Mouse (Mus musculus) hindbrain, embryonic 13.5 days (tissue): Measurements from ENCODE around the gene Sp4. TPM values are rescaled to one million over a fixed set of nuclear protein-coding genes. Genes with fewer than 3 reads are reported as not detected.

ENCODE experiments used
- ATAC-seq: fragments of 200-750 bp; cut with Nextera tagmentation; 2 replicates; pipeline ENCODE4 v1.8.0; 2017; ENCODE audit warnings: moderate TSS enrichment; ENCODE audit not compliant: low FRiP score
- H3K27ac ChIP-seq: fragments of 300-500 bp; sonication (generic); 2 replicates; pipeline ENCODE4 v1.5.1; 2015; ENCODE audit warnings: inconsistent platforms, mild to moderate bottlenecking, moderate library complexity
- H3K27me3 ChIP-seq: fragments of 300-500 bp; sonication (generic); 2 replicates; pipeline ENCODE4 v1.6.1; 2015; ENCODE audit warnings: mild to moderate bottlenecking, inconsistent platforms
- H3K36me3 ChIP-seq: fragments of 300-500 bp; sonication (generic); 2 replicates; pipeline ENCODE4 v1.6.1; 2015; ENCODE audit warnings: mild to moderate bottlenecking, inconsistent platforms
- H3K4me1 ChIP-seq: fragments of 300-500 bp; sonication (generic); replicated peaks from 2 replicates; pipeline ENCODE4 v1.6.1; 2015; ENCODE audit warnings: inconsistent platforms
- H3K4me2 ChIP-seq: fragments of 300-500 bp; sonication (generic); 2 replicates; pipeline ENCODE4 v1.6.1; 2015; ENCODE audit warnings: inconsistent platforms, mild to moderate bottlenecking, moderate library complexity
- H3K4me3 ChIP-seq: fragments of 300-500 bp; sonication (generic); 2 replicates; pipeline ENCODE4 v1.5.1; 2015; ENCODE audit warnings: mild to moderate bottlenecking, inconsistent platforms
- H3K9ac ChIP-seq: fragments of 300-500 bp; sonication (generic); 2 replicates; pipeline ENCODE4 v1.6.1; 2015; ENCODE audit warnings: mild to moderate bottlenecking, inconsistent platforms
- H3K9me3 ChIP-seq: fragments of 300-500 bp; sonication (generic); 2 replicates; pipeline ENCODE4 v1.6.1; 2016; ENCODE audit warnings: inconsistent platforms
- WGBS: fragments of 180-500 bp; shearing (Covaris S2); methylation state at CpG from one replicate; pipeline ENCODE4 v1.1.7; 2015; 5-methylcytosine and 5-hydroxymethylcytosine counted together
- polyA plus RNA-seq: library from polyadenylated mRNA; unstranded; fragments of >200 nt; fragmentation: Nextera tagmentation; extraction: Ambion mirVana; gene quantifications from 2 replicates; pipeline ENCODE4 v1.2.1, GENCODE M21; 2015

The Sp4 gene
- polyA plus RNA-seq, result 20.9 and 22.1 TPM in 2 replicates

- Histone ChIP-seq H3K27ac (peak within 1 kb of the TSS; percentile 98), H3K36me3 (no peaks in the 10 kb centered on the region), H3K4me2 (peak within 1 kb of the TSS; percentile 76), H3K4me1 (peaks cover 36% of the 10 kb centered on the region), H3K4me3 (peak within 1 kb of the TSS; percentile 73), H3K9ac (peak within 1 kb of the TSS; percentile 78), H3K9me3 (no peaks in the 10 kb centered on the region), H3K27me3 (no peaks in the 10 kb centered on the region)
- under 1% methylated on average over 69 of the region's 78 CpGs for WGBS
- peak; percentile 93 for ATAC-seq
Measured at GRCm38 (mm10) chr12:118301072-118301865, at the start of gene Sp4. Gene Sp4, minus strand, starts transcription at chr12:118301440.

- Histone ChIP-seq H3K9me3 (no peaks in the 10 kb centered on the region), H3K9ac (no peak overlapping the region), H3K27me3 (no peaks in the 10 kb centered on the region), H3K4me2 (no peak overlapping the region), H3K27ac (no peak overlapping the region), H3K4me1 (no peaks in the 10 kb centered on the region), H3K4me3 (no peak overlapping the region), H3K36me3 (no peaks in the 10 kb centered on the region)
- 81% methylated on average over 2 of the region's 2 CpGs for WGBS
- ATAC-seq, result no peak
Measured at GRCm38 (mm10) chr12:118339107-118339506, 37.9 kb upstream of the Sp4 start.

- Histone ChIP-seq H3K4me1 (no peaks in the 10 kb centered on the region), H3K4me3 (no peak overlapping the region), H3K27me3 (no peaks in the 10 kb centered on the region), H3K27ac (no peak overlapping the region), H3K9me3 (no peaks in the 10 kb centered on the region), H3K9ac (no peak overlapping the region), H3K36me3 (no peaks in the 10 kb centered on the region), H3K4me2 (no peak overlapping the region)
- WGBS, result 89% methylated on average over 2 of the region's 2 CpGs
- no peak for ATAC-seq
Measured at GRCm38 (mm10) chr12:118338243-118338642, 37.0 kb upstream of the Sp4 start.

GRCm38 (mm10) chr12:118337291-118337690 lies 36.1 kb upstream of the Sp4 start:
- no peaks in the 10 kb centered on the region for H3K4me1 ChIP-seq
- H3K27ac ChIP-seq, result no peak overlapping the region
- ATAC-seq, result no peak
- no peak overlapping the region for H3K4me2 ChIP-seq
- no peaks in the 10 kb centered on the region for H3K9me3 ChIP-seq
- no peaks in the 10 kb centered on the region for H3K36me3 ChIP-seq
- H3K27me3 ChIP-seq, result no peaks in the 10 kb centered on the region
- no peak overlapping the region for H3K9ac ChIP-seq
- no peak overlapping the region for H3K4me3 ChIP-seq
- 83% methylated on average over 3 of the region's 3 CpGs for WGBS

- no peak overlapping the region for H3K27ac ChIP-seq
- no peak for ATAC-seq
- H3K4me3 ChIP-seq, result no peak overlapping the region
- H3K36me3 ChIP-seq, result no peaks in the 10 kb centered on the region
- H3K27me3 ChIP-seq, result no peaks in the 10 kb centered on the region
- no peaks in the 10 kb centered on the region for H3K9me3 ChIP-seq
- no peak overlapping the region for H3K4me2 ChIP-seq
- H3K9ac ChIP-seq, result no peak overlapping the region
- H3K4me1 ChIP-seq, result no peaks in the 10 kb centered on the region
- WGBS, result 94% methylated on average over 6 of the region's 6 CpGs
Measured at GRCm38 (mm10) chr12:118328739-118329249, 27.6 kb upstream of the Sp4 start.

GRCm38 (mm10) chr12:118327566-118327965 lies 26.3 kb upstream of the Sp4 start:
- Histone ChIP-seq H3K4me3 (no peak overlapping the region), H3K4me2 (no peak overlapping the region), H3K9ac (no peak overlapping the region), H3K27ac (no peak overlapping the region), H3K27me3 (no peaks in the 10 kb centered on the region), H3K9me3 (no peaks in the 10 kb centered on the region), H3K4me1 (no peaks in the 10 kb centered on the region), H3K36me3 (no peaks in the 10 kb centered on the region)
- ATAC-seq, result no peak
- 90% methylated on average over 2 of the region's 2 CpGs for WGBS

GRCm38 (mm10) chr12:118326161-118326560 lies 24.9 kb upstream of the Sp4 start:
- Histone ChIP-seq H3K27me3 (no peaks in the 10 kb centered on the region), H3K4me2 (no peak overlapping the region), H3K36me3 (no peaks in the 10 kb centered on the region), H3K4me3 (no peak overlapping the region), H3K4me1 (no peaks in the 10 kb centered on the region), H3K9ac (no peak overlapping the region), H3K27ac (no peak overlapping the region), H3K9me3 (no peaks in the 10 kb centered on the region)
- ATAC-seq, result no peak
- 86% methylated on average over 2 of the region's 2 CpGs for WGBS

- no peaks in the 10 kb centered on the region for H3K9me3 ChIP-seq
- no peak overlapping the region for H3K27ac ChIP-seq
- no peak overlapping the region for H3K4me2 ChIP-seq
- no peaks in the 10 kb centered on the region for H3K27me3 ChIP-seq
- ATAC-seq, result no peak
- H3K36me3 ChIP-seq, result no peaks in the 10 kb centered on the region
- H3K4me3 ChIP-seq, result no peak overlapping the region
- H3K9ac ChIP-seq, result no peak overlapping the region
- no peaks in the 10 kb centered on the region for H3K4me1 ChIP-seq
Measured at GRCm38 (mm10) chr12:118320076-118320475, 18.8 kb upstream of the Sp4 start.

GRCm38 (mm10) chr12:118314477-118314845 lies 13.2 kb upstream of the Sp4 start:
- 69% methylated on average over 2 of the region's 2 CpGs for WGBS
- Histone ChIP-seq H3K9me3 (no peaks in the 10 kb centered on the region), H3K4me3 (no peak overlapping the region), H3K27ac (no peak overlapping the region), H3K9ac (no peak overlapping the region), H3K36me3 (no peaks in the 10 kb centered on the region), H3K27me3 (no peaks in the 10 kb centered on the region), H3K4me2 (no peak overlapping the region), H3K4me1 (no peaks in the 10 kb centered on the region)
- ATAC-seq, result no peak

- Histone ChIP-seq H3K27me3 (no peaks in the 10 kb centered on the region), H3K27ac (no peak overlapping the region), H3K9me3 (no peaks in the 10 kb centered on the region), H3K4me1 (no peaks in the 10 kb centered on the region), H3K4me3 (no peak overlapping the region), H3K36me3 (no peaks in the 10 kb centered on the region), H3K9ac (no peak overlapping the region), H3K4me2 (no peak overlapping the region)
- 77% methylated on average over 3 of the region's 3 CpGs for WGBS
- ATAC-seq, result no peak
Measured at GRCm38 (mm10) chr12:118313805-118314476, 12.7 kb upstream of the Sp4 start.

- no peaks in the 10 kb centered on the region for H3K36me3 ChIP-seq
- H3K27ac ChIP-seq, result no peak overlapping the region
- no peaks in the 10 kb centered on the region for H3K27me3 ChIP-seq
- 89% methylated on average over 3 of the region's 3 CpGs for WGBS
- no peak overlapping the region for H3K9ac ChIP-seq
- H3K9me3 ChIP-seq, result no peaks in the 10 kb centered on the region
- H3K4me3 ChIP-seq, result no peak overlapping the region
- no peak for ATAC-seq
- H3K4me1 ChIP-seq, result peaks cover 22% of the 10 kb centered on the region
- H3K4me2 ChIP-seq, result no peak overlapping the region
Measured at GRCm38 (mm10) chr12:118303586-118303985, 2.3 kb upstream of the Sp4 start.

GRCm38 (mm10) chr12:118303066-118303465 lies 1.8 kb upstream of the Sp4 start:
- Histone ChIP-seq H3K9me3 (no peaks in the 10 kb centered on the region), H3K4me3 (peak overlapping the region; percentile 73), H3K9ac (no peak overlapping the region), H3K27me3 (no peaks in the 10 kb centered on the region), H3K36me3 (no peaks in the 10 kb centered on the region), H3K4me1 (peaks cover 25% of the 10 kb centered on the region), H3K27ac (no peak overlapping the region), H3K4me2 (peak overlapping the region; percentile 76)
- 94% methylated on average over 5 of the region's 5 CpGs for WGBS
- ATAC-seq, result no peak
